Mouse (Mus musculus) neural tube, embryonic 11.5 days (tissue): ENCODE data around the gene Josd1. TPM values are rescaled to one million over a fixed set of nuclear protein-coding genes. Genes with fewer than 3 reads are reported as not detected.

Experiments used
- ATAC-seq: fragments of 200-750 bp; cut with Nextera tagmentation; 2 replicates; pipeline ENCODE4 v1.8.0; 2017; ENCODE audit warnings: moderate number of reproducible peaks, mild to moderate bottlenecking, moderate TSS enrichment, moderate library complexity; ENCODE audit not compliant: insufficient read depth, low FRiP score, low TSS enrichment
- DNase-seq: peaks from one replicate; pipeline ENCODE4 v3.0.0-alpha.2; 2015; ENCODE audit warnings: low spot score
- H3K27ac ChIP-seq: fragments of 300-500 bp; sonication (generic); 2 replicates; pipeline ENCODE4 v1.5.1; 2014; ENCODE audit warnings: low read depth, mild to moderate bottlenecking, low read length
- H3K27me3 ChIP-seq: fragments of 300-500 bp; sonication (generic); 2 replicates; pipeline ENCODE4 v1.6.1; 2014; ENCODE audit warnings: mild to moderate bottlenecking, low read length, mixed read lengths; ENCODE audit not compliant: control insufficient read depth, insufficient read depth
- H3K36me3 ChIP-seq: fragments of 300-500 bp; sonication (generic); 2 replicates; pipeline ENCODE4 v1.6.1; 2014; ENCODE audit warnings: mild to moderate bottlenecking, low read length, moderate library complexity, mixed read lengths; ENCODE audit not compliant: control insufficient read depth, insufficient read depth
- H3K4me1 ChIP-seq: fragments of 300-500 bp; sonication (generic); 2 replicates; pipeline ENCODE4 v1.6.1; 2014; ENCODE audit warnings: low read length, mixed read lengths; ENCODE audit not compliant: control insufficient read depth, insufficient read depth
- H3K4me2 ChIP-seq: fragments of 300-500 bp; sonication (generic); 2 replicates; pipeline ENCODE4 v1.6.1; 2014; ENCODE audit warnings: low read depth, mild to moderate bottlenecking, moderate library complexity
- H3K4me3 ChIP-seq: fragments of 300-500 bp; sonication (generic); 2 replicates; pipeline ENCODE4 v1.5.1; 2014; ENCODE audit warnings: low read depth, low read length
- H3K9ac ChIP-seq: fragments of 300-500 bp; sonication (generic); 2 replicates; pipeline ENCODE4 v1.6.1; 2014; ENCODE audit warnings: mild to moderate bottlenecking, low read length
- H3K9me3 ChIP-seq: fragments of 300-500 bp; sonication (generic); 2 replicates; pipeline ENCODE4 v1.6.1; 2016; ENCODE audit warnings: low read length; ENCODE audit not compliant: control insufficient read depth
- WGBS: fragments of 180-500 bp; shearing (Covaris S2); extraction: QIAGEN DNeasy Blood & Tissue Kit; methylation state at CpG from one replicate; pipeline ENCODE4 v1.1.7; 2014; 5-methylcytosine and 5-hydroxymethylcytosine counted together
- polyA plus RNA-seq: library from polyadenylated mRNA; unstranded; fragments of >200 nt; fragmentation: Nextera tagmentation; extraction: Ambion mirVana; gene quantifications from 2 replicates; pipeline ENCODE4 v1.2.1, GENCODE M21; 2014

Josd1 gene
- polyA plus RNA-seq, result 14.6 and 16.4 TPM in 2 replicates

DNA sequence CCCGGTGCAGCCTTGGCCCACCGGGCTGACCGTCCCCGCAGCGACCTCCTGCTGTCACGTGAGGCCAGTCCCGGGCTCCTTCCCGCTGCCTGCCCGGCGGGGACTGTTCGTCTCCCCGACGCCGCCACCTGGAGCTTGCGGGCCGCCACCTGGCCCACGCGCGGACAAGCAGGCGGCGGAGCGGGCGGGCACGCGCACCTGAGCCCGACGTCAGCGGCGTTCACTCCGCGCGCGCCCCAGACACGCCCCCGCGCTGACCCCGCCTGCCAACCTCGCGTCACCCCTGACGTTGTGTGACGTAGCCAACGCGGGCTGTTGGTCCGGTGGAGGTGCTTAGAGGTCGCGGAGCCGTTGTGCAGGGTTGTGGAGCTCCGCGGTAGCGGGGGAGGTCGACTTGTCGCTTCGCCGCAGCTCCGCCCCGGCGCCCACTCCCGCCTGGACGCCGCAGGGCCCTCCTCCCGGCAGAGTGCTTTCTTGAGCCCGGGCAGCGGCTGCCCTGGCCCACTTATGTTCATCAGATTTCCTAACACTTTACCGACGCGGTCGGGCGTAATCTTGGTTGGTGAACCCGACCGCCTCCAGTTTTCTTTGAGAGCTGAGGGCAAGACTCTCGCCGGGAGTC, at the start of gene Josd1:
TSS of gene Josd1 (minus strand) at position 274 of the 622 bp plus-strand sequence.
- WGBS, result under 1% methylated on average over 70 of the region's 72 CpGs

DNA sequence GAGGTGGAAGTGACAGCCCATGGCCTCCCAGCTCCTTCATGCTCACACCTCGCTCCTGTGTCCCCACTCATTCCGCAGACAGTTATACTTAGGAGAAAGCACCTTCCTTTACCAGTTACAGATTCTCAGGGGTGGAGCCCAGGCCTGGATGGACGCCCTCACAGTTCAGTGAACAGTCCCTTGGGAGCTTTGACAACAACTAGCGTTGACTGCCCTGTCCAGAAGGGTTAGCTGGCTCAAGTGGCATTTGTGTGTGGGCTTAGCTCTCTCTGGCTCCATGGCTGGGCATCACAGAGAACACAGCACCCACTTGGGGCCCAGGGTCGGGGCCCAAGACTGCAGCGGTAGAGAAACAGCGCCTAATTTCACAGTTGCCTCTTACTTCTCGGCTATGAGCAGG, 46.6 kb upstream of the Josd1 start:
- Histone ChIP-seq H3K27me3 (no peaks in the 10 kb centered on the region), H3K9me3 (no peaks in the 10 kb centered on the region), H3K4me2 (no peak overlapping the region), H3K4me1 (no peaks in the 10 kb centered on the region), H3K27ac (no peak overlapping the region), H3K36me3 (peaks cover 26% of the 10 kb centered on the region), H3K9ac (no peak overlapping the region), H3K4me3 (no peak overlapping the region)
- 87% methylated on average over 8 of the region's 8 CpGs for WGBS
- ATAC-seq, result no peak
- no peak for DNase-seq

More for the DNA sequence above, at the start of gene Josd1:
- H3K4me3 ChIP-seq, result peak within 1 kb of the TSS; percentile 85
- peak within 1 kb of the TSS; percentile 89 for H3K9ac ChIP-seq
- H3K36me3 ChIP-seq, result no peaks in the 10 kb centered on the region
- H3K4me2 ChIP-seq, result peak within 1 kb of the TSS; percentile 48
- DNase-seq, result peak; percentile 92
- peak; percentile 49; the same call in 1 of the 2 replicates for ATAC-seq
- no peaks in the 10 kb centered on the region for H3K27me3 ChIP-seq
- H3K27ac ChIP-seq, result peak within 1 kb of the TSS; percentile 89
- H3K9me3 ChIP-seq, result no peaks in the 10 kb centered on the region
- peaks cover 32% of the 10 kb centered on the region for H3K4me1 ChIP-seq

DNA sequence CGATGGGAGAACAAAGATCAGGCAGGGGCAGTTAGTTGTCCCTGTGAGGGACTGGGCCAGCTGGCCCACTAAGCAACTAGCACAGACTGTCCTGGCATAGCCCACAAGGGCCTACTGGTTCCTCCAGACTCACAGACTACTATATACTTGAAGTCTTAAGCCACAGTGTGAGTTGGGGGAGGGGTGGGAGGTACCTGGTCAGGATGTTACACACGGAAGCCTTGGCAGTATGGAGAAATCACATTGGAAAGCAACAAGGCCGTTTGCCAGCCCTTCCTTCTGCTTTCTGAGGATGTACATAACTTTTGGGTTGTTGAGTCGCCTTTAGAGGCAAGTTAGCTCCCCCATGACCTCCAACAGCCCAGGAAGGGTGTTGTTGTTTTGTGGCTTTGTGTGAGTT, 45.9 kb upstream of the Josd1 start:
- Histone ChIP-seq H3K4me2 (no peak overlapping the region), H3K4me3 (no peak overlapping the region), H3K36me3 (peaks cover 29% of the 10 kb centered on the region), H3K4me1 (no peaks in the 10 kb centered on the region), H3K27ac (no peak overlapping the region), H3K9ac (no peak overlapping the region), H3K27me3 (no peaks in the 10 kb centered on the region), H3K9me3 (no peaks in the 10 kb centered on the region)
- DNase-seq, result no peak
- WGBS, result 69% methylated on average over 4 of the region's 4 CpGs
- ATAC-seq, result no peak

DNA sequence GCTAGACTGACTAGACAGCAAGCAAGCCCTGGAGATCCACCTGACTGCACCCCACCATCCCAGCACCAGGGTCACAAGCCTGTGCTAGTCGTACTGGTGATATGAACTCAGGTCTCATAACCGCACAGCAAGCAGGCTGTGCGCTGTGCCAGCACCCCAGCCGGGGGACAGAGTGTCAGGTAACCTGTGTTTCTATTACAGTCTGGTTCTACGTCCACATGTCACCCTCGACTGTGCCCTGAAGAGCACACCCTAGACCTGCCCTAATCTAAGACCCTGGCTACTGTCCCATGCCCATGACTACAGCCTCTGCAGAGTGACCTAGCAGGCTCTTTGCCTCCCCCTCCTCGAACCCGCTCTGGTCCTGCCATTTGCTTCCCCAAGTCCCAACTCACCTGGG, 45.5 kb upstream of the Josd1 start:
- peaks cover 27% of the 10 kb centered on the region for H3K36me3 ChIP-seq
- ATAC-seq (no peak), DNase-seq (no peak)
- no peaks in the 10 kb centered on the region for H3K4me1 ChIP-seq
- whole genome bisulfite sequencing, result 92% methylated on average over 8 of the region's 8 CpGs
- H3K4me2 ChIP-seq, result no peak overlapping the region
- no peaks in the 10 kb centered on the region for H3K27me3 ChIP-seq
- no peak overlapping the region for H3K4me3 ChIP-seq
- no peak overlapping the region for H3K27ac ChIP-seq
- H3K9me3 ChIP-seq, result no peaks in the 10 kb centered on the region
- H3K9ac ChIP-seq, result no peak overlapping the region

DNA sequence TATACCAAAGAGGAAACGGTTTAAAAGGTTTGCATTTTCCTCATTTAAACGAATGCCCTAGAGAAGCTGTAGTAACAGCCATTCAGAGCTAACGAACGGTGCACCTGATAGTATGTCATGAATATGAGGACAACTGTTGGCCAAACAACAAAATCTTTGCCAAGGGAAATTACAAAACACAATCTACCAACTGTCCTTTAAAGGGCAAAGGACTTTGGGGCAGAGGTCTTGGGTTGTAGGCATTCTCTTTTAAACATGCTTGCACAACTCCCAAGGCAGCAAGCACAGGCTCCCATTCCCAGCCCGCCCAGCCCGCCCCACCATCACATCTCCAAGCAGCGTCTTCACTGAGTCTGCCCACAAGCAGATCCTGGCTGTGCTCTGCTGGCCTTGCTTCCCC, 43.8 kb upstream of the Josd1 start:
- peaks cover 26% of the 10 kb centered on the region for H3K36me3 ChIP-seq
- H3K27ac ChIP-seq, result no peak overlapping the region
- no peak overlapping the region for H3K9ac ChIP-seq
- DNase-seq, result no peak
- H3K9me3 ChIP-seq, result no peaks in the 10 kb centered on the region
- H3K4me1 ChIP-seq, result no peaks in the 10 kb centered on the region
- no peak overlapping the region for H3K4me2 ChIP-seq
- no peaks in the 10 kb centered on the region for H3K27me3 ChIP-seq
- WGBS, result 87% methylated on average over 7 of the region's 7 CpGs
- H3K4me3 ChIP-seq, result no peak overlapping the region
- no peak for ATAC-seq

DNA sequence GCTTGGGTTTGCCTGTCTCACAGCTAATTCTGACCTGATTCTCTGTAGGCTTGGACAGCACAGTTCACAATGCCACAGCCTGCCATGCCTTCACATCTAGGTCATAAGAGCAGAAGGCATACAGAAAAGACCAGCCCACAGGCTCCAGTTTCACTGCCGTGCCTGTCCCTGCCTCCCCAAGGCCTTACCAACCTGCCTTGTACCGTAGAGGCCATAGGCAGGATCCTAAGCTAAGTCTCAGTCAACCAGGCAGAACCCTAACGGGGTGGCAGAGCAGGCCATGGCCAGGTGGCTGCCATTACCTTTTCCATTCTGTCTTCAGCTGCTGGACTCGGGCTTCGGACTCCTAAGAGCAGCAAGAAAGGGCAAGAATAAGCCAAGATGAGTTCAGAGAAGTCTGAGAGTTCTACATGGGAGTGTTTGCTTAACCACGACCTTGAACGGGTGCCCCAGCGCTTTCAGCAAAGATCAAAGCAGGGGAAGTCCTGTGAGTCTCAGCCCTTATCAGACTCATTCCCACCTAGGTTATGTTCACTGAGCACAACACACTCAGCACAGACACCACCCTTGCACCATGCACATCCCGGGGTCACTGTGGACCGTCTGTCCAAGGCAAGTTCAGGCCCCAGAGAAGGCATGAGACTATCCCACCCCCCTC, 41.1 kb upstream of the Josd1 start:
- H3K27me3 ChIP-seq, result no peaks in the 10 kb centered on the region
- no peaks in the 10 kb centered on the region for H3K4me1 ChIP-seq
- no peak overlapping the region for H3K4me3 ChIP-seq
- H3K36me3 ChIP-seq, result peaks cover 27% of the 10 kb centered on the region
- 92% methylated on average over 10 of the region's 10 CpGs for WGBS
- no peak overlapping the region for H3K4me2 ChIP-seq
- ATAC-seq (no peak), DNase-seq (no peak)
- H3K27ac ChIP-seq, result no peak overlapping the region
- no peaks in the 10 kb centered on the region for H3K9me3 ChIP-seq
- H3K9ac ChIP-seq, result no peak overlapping the region

DNA sequence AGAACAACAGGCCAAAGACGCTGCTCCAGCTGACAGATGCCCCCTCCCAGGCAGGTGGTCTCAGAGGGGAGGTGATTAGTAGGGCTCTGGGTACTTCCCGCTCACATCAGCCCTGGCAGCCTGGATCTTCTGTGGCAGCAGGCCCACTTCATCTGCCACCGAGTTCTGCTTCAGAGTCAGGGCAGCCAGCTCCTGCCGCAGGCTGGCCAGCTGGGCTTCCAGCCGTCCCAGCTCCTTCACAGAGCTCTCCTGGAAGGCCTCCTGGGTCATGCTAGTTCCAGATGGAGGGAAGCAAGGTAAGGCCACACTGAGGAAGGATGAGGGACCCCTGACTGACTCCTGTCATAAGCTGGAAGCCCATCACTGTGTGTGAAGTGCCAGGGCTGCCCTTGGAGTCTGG, 40.6 kb upstream of the Josd1 start:
- Histone ChIP-seq H3K4me1 (no peaks in the 10 kb centered on the region), H3K4me2 (no peak overlapping the region), H3K4me3 (no peak overlapping the region), H3K27ac (no peak overlapping the region), H3K36me3 (peaks cover 25% of the 10 kb centered on the region), H3K27me3 (no peaks in the 10 kb centered on the region), H3K9ac (no peak overlapping the region), H3K9me3 (no peaks in the 10 kb centered on the region)
- no peak for DNase-seq
- ATAC-seq, result no peak
- 73% methylated on average over 5 of the region's 5 CpGs for WGBS

DNA sequence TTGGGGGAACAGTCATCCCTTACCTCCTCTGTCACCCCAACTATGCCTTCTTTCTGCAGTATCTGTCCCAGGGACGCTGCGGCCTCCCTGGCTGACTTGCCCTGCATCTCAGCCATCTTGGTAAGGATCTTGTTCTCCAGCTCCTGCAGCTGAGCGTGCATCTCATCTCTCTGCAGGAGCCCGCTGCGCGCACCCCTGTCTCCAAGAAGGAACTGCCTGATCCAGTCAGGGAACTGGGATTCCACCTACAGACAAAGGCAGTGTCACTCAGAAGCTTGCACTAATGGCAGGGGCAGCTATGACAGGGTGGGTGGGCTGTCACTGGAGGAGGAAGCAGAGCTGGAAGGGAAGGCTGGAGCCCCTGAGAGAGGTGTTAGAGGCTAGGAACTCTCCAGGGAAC, 40.1 kb upstream of the Josd1 start:
- ATAC-seq (no peak), DNase-seq (no peak)
- WGBS, result 84% methylated on average over 6 of the region's 6 CpGs
- no peak overlapping the region for H3K9ac ChIP-seq
- H3K4me3 ChIP-seq, result no peak overlapping the region
- H3K27ac ChIP-seq, result no peak overlapping the region
- no peaks in the 10 kb centered on the region for H3K9me3 ChIP-seq
- H3K27me3 ChIP-seq, result no peaks in the 10 kb centered on the region
- peaks cover 22% of the 10 kb centered on the region for H3K36me3 ChIP-seq
- H3K4me1 ChIP-seq, result no peaks in the 10 kb centered on the region
- no peak overlapping the region for H3K4me2 ChIP-seq

DNA sequence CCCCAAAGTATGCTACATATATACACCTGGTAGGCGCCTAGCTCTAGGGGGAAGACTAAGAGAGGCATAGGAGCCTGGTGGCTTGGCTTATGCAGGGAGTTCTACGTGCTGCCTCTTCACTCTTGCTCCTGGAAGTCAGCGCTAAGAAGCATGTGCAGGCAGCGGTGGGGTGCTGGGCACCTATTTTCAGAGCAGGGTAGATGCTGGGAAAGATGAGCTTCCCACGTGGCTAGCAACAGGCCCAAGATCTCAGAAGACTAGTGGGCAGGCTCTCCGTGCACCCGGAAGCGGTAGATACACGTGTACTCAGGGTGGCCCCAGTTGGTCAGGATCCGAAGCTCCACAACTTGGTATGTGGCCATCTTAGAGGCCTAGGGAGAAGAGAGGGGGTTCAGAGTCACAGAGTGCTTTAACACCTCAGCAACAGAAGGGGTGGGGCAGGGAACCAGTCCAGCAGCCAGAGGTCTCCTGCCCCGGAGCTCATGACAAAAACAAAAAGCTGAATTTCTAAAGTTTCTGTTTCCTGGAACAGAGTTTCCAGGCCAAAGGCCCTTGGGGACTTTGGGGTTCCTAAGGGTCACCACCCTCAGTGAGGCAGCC, 37.6 kb upstream of the Josd1 start:
- Histone ChIP-seq H3K27ac (no peak overlapping the region), H3K27me3 (no peaks in the 10 kb centered on the region), H3K4me2 (no peak overlapping the region), H3K9me3 (no peaks in the 10 kb centered on the region), H3K9ac (no peak overlapping the region), H3K4me3 (no peak overlapping the region), H3K4me1 (no peaks in the 10 kb centered on the region), H3K36me3 (peaks cover 22% of the 10 kb centered on the region)
- ATAC-seq (no peak), DNase-seq (no peak)
- 90% methylated on average over 11 of the region's 11 CpGs for WGBS
